Mouse (Mus musculus) gastrocnemius, postnatal 14 days (tissue): Measurements from ENCODE around the gene Abcb5. TPM values are rescaled to one million over a fixed set of nuclear protein-coding genes. Genes with fewer than 3 reads are reported as not detected.

Experiments
- DNase-seq: peaks from one replicate; pipeline ENCODE4 v3.0.0; 2021; ENCODE audit warnings: mixed read lengths
- intact Hi-C: fragments of 180-260 bp; cut with DNase I; formaldehyde crosslinking; loops from one replicate; pipeline ENCODE4 v1.15.1; 2025; ENCODE audit warnings: low total_unique reads
- total RNA-seq, 2 experiments: library from RNA; stranded (reverse); gene quantifications; 2 replicates each; pipeline ENCODE4 v1.2.3; 2021

Gene Abcb5
- total RNA-seq, 2 experiments from 2014 or later, result not detected

DNA sequence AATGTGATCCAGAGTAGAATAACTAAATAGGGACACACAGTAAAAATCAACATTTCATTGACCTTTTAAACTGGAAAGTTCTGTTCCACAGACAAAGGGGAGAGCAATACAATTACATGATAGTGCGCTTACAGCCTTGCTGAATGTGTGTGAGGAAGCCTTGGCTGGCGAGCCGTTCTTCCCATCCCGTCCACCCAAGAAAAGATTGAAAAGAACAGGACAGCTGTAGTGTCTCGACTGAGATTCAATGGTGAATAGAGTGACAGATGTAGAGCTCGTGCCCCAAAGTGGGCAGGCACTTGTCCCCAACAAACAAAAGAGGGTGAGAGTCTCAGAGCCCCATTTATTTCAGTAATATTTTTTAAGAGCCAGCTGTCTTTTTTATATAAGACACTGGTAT is 136.3 kb downstream of the Abcb5 start:
- DNase-seq, result no peak
- intact Hi-C loops, result no loop called here

Other genes with a start within 250 kb of the Abcb5 start
- not detected for gene Sp8, start 120.1 kb downstream of the Abcb5 start, total RNA-seq